Mouse (Mus musculus) gastrocnemius, postnatal 14 days (tissue): Measurements from ENCODE around the gene Sox14. TPM values are rescaled to one million over a fixed set of nuclear protein-coding genes. Genes with fewer than 3 reads are reported as not detected.

ENCODE experiments used
- DNase-seq: peaks from one replicate; pipeline ENCODE4 v3.0.0; 2021; ENCODE audit warnings: mixed read lengths
- intact Hi-C: fragments of 180-260 bp; cut with DNase I; formaldehyde crosslinking; loops from one replicate; pipeline ENCODE4 v1.15.1; 2025; ENCODE audit warnings: low total_unique reads
- long read RNA-seq, 2 experiments: library from polyadenylated mRNA; stranded (forward); transcript quantifications; one replicate each; pipeline ENCODE4 v2.0.0; 2021
- total RNA-seq, 2 experiments: library from RNA; stranded (reverse); gene quantifications; 2 replicates each; pipeline ENCODE4 v1.2.3; 2021

Gene Sox14
- total RNA-seq: not detected
- long read RNA-seq, experiment 1: 0 reads
- long read RNA-seq, experiment 2: 0 reads

DNA sequence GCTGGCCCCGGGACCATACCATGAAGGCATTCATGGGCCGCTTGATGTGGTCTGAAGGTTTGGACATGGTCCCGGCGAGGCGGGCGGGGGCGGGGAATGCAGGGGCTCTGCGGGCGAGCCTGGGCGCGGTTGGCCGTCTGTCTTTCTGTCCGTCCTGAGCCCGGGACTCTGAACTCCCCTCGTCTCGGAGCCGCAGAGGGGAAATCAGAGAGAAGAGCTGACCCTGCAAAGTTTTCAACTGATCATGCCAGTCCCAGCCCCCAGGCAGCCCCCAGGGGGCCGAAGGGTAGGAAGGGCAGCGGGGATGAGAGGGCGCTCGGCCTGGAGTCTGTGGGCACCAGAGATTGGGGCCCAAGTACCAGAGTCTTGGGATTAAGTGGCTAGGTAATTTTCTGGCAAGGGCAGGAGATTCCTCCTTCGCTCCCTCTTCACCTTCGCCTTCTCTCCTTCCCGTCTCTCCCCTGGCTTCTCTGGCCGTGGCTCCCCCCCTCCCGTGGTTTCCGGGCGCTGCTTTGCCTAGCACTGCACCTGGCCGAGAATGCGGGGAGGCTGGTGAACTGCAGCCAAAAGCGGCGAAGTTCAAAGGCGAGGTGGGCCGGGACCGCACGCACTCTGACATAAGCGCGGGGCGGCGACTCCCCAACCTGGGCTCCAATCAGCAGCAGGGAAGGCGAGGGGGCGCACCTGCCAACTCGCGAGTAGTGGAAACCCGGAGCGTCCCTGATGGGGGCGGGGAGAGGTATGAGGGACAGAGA is at the start of gene Sox14:
Gene Sox14 (minus strand): TSS at position 553 of the 755 bp plus-strand sequence.
- DNase-seq: no peak
- intact Hi-C loops: no loop called here

DNA sequence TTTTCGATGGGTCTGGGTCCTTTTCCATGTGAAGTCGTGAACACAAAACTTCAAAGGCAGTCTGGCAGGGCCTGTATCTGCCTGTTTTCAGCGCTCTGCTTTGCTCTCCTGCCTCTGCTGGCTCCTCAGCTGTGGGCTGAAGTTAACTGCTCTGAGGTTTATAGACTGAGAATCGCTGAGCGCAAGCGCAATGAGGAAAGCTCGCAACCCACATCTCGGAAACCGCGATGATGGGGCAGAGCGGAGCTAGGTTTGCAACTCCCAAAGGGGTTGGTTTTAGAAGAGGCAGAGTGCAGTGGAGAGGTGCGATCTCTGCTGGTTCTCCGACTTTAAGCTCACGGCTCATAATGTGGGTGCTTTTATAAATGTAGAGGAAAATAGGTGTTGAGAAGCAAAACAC is 3.3 kb upstream of the Sox14 start:
- intact Hi-C loops: no loop called here
- no peak for DNase-seq

DNA sequence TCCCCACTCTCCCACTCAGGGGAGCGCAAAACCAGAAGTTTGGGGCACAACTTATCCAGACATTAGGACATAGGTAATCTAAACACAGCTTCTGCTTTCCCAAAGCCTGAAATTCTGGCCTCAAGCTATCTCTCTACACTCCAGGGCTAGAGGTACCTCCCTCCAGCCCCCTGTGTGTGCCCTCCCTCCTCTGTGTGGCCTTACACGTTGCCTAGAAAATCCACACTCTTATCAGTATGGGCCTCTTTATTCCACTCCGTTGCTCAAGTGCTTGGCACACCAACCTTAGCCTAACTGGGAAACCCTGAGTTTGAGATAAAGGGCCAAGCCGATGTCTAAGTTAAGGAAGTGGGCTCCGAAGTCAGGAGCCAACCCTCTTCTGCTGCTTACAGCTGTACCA is 2.6 kb upstream of the Sox14 start:
- intact Hi-C loops: no loop called here
- DNase-seq: no peak

DNA sequence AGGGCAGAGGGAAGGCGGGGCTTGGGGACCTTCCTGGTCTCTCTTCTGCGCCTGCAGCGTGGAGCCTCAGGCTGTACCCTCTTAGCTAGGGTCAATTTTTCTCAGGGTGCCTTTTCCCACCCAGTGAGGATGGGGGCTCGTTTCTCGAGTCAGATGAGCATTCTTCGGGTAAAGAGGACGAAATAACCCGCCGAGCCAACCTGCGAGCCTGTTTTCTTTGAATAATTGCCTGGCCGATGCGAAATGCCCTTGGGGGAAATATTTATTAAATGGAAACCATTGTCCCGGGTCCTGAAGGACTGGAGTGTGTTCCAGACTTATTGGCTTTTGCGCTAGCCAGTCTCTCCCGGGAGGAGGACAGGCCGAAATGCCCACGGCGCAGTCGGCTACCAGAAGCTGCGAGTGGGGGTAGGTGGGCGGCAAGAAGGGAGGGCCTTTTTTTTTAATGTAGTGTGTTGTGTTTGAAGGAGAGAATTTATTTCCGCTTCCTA is 1.1 kb upstream of the Sox14 start:
- DNase-seq: no peak
- intact Hi-C loops: no loop called here

DNA sequence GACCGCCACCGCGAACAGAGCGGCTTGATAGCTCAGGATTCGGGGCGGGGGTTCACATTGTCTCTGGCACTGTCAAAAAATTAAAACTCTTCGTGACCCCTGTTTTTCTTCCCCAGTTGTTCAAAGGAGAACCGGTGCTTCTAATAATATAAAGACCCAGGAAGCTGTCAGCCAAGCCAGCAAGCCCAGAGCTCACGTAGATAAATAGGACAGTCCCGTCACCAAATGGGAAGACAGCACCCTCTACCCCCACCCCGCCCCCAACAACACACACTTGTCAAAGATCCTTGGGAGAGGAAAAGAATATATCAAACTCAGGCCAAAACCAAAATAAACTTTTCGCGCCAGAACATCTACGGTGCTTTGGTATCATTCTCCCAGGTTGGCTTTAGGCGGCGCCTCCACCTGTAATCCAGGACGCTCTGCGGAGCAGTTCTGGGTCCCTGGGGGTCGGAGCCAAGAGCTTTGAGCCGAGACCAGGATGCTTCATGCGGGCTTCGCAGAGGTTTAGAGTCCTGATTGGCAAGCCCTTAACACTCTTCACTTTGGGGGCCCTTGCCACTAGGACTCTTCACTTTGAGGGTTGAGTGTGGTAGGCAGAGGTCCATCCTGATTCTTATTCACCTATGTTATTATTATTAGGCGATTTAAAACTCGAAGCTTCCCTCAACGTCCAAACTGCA is 544 bp upstream of the Sox14 start:
- DNase-seq: no peak
- intact Hi-C loops: no loop called here

DNA sequence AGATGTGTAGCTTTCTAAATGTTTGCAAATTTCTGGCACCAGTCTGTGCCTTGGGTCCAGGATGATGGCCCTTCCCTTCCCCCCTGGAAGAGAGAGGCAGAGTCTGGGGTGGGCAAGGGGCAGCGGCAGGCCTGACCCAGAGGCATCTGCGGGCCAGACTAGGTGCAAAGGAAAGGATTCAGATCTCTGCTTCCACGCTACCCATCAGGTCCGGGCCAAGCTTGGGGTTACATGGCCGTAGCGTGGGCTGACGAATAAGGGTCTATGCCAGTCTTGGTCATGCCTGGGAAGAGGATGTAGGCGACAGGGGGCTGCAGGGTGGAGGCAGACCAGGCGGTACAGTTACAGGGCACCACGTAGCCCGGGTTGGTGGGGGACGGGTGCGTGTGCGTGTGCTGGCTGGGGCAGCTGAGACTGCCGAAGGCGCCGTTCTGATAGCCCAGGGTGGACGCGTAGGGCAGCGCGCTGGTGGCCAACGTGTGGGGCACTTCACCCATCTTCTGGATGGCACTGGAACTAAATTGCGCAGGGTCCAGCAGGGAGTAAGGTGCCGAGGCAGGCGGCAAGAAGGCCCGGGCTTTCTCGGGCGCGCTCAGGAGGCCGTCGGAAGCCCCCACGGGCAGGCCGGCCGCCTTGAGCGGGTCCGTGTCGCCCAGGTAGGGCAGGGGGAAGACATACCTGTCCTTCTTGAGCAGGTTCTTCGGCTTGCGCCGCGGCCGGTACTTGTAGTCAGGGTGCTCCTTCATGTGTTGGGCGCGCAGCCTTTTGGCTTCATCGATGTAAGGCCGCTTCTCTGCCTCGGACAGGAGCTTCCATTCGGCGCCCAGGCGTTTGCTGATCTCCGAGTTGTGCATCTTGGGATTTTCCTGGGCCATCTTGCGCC is 994 bp downstream of the Sox14 start:
- no peak for DNase-seq
- intact Hi-C loops: no loop called here

DNA sequence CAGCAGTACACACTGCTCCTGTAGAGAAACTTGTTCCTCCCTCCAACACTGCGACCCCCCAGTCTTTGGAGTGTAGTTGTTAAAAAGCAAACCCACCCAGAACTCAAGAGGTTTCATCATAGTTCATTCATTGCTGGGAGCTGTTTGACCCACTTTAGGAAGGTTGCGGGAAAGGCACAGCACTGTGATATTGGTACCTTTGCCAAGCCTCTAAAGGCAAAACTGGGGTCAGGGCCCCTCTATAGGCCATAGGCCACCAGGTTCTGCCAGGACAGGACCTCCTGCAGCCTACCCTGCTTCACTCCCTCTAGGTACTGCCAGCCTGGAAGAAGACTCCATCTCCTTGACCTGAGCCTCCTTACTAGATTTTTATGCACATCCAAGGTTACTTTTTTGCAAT is 2.2 kb downstream of the Sox14 start:
- no peak for DNase-seq
- intact Hi-C loops: no loop called here

DNA sequence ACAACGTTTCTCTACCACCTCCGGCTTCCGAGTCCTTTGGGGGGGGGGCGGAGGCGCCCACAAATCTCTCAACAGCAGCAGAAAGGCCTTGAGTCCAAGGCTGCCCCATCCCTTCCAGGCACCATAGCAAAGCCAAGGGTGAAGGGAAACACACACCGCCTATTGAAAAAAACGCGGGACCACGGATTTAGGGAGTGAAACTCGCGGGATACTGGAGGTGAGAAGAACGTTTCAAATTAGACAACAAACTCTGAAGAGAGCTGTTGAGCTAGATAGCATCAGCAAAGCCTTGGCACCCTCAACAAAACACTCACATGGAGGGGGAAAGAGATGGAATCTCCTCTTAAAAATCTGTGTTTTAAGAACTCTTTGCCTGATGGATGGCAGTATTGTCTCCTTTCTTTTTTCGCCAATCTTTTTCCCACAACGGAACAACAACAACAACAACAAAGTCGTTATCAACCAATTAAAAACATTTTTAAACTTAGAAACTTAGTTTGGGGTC is 2.8 kb downstream of the Sox14 start:
- intact Hi-C loops: no loop called here
- DNase-seq: no peak

DNA sequence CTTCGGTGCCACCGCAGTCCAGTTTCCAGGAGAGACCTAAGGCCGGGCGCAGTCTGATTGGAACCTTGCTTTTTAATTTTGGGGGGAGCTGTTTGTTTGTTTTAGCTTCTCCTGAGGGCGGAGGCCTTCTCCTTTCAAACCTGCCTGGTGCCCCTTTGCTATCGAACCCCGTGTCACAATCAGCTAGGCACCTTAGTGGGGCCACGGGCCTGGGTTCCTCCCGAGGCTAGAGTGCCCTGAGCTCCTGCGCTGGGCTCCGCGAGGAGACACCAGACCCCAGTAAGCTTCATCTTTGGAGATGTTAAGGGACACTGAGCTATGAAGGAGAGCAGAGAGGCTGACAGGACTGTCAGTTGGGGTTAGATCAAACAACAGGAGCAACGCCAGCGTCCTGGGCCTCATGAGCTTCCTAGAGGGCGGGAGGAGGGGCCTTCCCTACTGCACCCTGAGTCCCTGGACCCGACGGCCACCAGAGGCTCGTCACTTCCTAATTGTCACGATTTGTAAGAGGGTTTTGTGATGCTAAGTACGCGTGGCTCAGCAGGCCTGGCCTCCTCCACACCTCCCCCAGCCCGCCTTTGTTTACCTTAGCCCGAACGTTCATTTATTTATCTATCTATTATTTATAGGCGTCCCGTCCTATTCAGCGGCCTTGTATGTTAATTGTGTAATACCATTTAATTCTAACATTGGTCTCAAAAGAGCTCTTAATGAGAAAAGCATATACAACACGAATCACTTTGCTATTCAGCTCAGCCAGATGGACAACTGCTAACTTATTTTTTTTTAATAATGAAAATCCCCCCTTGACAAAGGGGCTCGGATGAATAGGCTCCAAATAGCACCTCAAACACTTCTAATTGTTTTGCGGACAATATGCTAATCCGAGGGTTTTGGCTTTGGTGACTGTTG is 3.5 kb downstream of the Sox14 start:
- DNase-seq: no peak
- intact Hi-C loops: no loop called here

DNA sequence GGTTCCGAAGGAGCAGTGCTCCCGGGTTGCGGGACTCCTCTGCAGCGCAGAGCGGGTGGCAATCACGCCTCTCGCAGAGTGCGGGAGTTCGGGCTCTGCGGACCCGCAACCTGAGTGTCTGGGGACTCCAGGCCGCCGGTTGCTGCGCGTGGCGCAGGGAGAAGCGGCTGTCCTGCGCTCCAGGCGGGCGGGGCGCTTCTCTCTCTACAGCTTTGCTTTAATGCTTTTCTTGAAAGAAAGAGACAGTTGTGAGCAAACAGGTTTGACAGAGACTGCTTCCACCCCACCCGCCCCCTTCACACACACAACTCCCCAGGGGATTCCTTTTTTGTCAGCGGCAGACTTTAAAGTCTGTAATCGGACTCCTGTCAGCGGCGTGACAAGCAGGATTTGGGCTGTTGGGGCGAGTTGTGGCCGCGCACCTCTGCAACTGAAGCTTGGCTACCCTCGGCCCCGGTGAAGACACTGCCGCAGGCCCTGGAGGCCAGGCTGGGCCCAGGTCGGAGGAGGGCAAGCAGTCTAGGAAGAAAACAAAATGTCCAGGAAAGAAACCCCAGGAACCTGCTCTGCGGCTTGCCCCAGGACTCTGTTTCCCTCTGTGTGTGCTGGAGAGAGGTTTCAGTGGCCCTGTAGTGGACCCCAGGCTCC is 4.3 kb downstream of the Sox14 start:
- intact Hi-C loops: no loop called here

DNA sequence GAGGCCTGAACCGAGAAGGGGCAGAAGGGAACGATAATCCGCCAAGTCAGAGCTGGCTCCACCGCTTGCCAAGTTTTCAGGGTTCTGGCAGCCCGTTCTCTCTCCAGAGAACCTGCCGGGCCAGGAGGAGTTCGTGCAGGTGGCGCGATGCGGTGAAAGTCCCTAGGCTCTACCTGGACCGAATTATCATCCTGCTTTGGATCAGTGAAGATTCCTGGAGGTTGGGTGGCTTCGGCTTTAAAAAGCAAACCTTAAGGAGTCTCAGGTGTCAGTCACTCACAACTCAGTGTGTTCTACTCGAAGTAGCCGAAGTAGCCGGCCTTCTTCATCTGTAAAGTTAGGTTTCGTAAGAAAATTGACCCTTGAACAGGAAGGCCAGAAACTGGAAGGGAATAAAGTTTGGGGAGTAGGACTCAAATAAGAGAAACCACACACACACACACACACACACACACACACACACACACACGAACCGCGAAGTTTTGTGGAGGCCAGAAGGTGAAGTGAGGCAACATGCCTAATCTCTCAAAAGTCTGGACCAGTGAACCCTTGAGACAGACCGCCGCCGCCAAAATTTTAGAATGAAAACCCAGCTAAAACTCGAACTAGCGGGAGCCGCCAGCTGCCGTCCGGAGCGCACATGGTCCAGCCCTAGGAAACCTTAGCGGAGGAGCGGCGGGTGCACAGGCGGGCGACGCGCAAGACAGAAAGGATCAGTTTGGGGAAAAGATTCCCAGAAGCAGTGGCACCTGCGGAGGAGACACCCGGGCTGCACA is 5.0 kb downstream of the Sox14 start:
- DNase-seq: no peak
- intact Hi-C loops: no loop called here

More for the DNA sequence above, 4.3 kb downstream of the Sox14 start:
- no peak for DNase-seq

DNA sequence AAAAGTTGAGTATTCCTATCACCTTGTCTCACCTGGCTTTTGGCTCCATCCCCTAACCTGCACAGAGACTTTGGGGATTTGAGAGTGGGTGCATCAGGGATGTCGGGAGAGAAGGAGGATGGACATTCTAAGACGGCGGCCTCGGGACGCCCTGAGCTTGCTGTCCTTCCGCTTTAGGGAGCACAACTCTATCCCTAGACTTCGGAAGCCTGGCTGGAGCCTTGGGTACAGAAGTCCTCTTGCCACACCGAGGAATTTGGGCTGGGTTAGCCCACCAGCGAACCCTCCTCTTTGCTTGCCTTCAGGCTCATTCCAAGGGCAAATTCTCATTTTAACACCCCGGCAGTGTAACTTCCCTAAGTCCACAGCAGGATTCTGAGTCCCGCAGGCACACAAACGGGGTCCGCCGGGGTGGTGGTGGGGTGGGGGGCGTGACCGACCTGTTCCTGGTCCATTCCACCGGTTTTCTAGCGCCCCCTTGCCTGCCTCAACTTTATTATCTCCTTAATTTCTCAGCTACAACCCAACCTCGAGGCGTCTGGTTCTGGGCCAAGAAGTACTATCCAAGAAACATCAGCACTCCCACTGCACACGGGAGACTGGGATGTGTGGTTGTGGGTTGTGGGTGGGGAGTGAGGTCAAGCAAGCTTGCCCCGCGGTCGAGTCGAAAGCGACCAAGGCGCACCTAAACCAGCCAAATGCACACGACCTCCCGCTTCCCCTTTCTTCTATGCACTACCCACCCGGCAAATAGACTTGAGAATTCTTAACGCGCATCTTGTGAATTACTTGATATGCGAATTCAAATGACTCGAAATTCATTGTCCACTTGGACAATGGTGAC is 5.8 kb downstream of the Sox14 start:
- intact Hi-C loops: no loop called here
- no peak for DNase-seq

DNA sequence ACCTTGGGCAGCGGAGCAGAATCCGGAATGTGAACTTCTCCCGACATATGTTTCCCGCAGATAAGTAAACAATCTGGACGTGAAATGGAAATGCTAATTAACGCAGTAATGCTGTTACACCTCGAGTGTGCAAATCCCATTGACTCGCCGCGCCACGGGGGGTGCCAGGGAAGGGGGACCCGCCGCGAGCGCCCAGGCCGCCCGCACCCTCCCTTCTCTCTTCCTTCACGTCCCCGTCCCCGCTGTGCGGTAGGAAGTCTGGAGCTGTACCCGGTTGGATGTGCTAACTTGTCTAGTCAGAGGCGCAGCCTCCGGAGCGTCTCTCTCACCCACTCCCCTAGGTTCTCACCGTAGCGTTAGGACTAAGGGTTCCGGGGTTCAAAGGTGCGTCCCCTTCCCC is 6.7 kb downstream of the Sox14 start:
- intact Hi-C loops: no loop called here

DNA sequence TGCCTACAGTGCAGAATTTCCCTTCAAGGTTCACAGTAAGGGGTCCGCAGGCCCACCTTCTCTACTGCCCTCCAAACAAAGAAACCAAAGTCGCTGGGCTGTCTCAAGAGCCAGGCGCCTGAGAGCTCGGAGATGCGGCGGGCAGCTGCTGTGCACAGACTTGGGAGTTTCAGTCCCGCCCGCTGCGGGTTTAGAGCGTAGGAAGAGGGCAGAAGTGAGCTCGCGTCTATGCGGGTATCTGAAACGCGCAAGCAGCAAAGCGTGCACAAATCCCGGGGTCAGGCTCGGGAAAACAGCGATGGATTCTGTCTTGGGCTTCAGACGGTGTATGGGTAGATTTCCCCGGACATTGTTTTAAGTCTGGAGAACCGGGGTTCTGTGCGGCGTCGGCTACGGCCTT is 7.4 kb downstream of the Sox14 start:
- intact Hi-C loops: no loop called here
- DNase-seq: no peak

More for the DNA sequence above, 6.7 kb downstream of the Sox14 start:
- no peak for DNase-seq

DNA sequence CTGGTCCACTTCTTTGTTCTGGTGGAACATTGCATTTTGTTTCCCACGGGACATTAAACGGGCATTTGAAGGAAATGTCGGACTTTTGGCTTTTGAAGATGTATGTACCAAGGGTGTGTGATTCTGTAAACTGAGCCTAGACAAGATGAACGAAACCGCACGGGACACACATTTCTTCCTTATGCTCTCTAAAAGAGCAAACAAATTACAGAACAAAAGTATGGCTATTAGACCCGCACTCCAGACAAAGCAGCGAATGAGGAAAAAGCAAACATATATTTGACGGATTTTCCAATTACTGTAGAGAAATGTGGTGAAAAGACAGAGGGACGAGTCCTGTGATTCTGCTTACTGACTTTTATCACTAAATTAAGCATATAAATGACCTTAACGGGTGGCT is 7.9 kb downstream of the Sox14 start:
- DNase-seq: no peak
- intact Hi-C loops: no loop called here

DNA sequence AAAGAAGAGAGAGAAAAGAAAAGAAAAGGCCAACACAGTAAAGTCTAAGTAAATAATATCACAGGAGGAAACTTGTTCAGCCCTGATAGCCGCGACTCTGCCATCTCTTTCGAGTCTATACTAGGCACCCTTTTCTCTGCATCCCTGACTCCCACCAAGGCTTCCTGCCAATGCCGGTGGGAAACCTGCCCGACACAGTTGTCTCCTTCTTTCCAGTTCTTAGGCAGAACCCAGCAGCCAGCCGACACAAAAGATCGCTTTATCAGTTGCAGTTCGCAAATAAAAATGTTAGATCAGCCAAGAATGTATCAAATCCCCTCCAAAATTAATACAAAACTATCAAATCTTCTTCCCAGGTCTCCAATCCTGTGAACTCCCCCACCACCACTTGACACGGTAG is 13.0 kb downstream of the Sox14 start:
- intact Hi-C loops: no loop called here
- no peak for DNase-seq

DNA sequence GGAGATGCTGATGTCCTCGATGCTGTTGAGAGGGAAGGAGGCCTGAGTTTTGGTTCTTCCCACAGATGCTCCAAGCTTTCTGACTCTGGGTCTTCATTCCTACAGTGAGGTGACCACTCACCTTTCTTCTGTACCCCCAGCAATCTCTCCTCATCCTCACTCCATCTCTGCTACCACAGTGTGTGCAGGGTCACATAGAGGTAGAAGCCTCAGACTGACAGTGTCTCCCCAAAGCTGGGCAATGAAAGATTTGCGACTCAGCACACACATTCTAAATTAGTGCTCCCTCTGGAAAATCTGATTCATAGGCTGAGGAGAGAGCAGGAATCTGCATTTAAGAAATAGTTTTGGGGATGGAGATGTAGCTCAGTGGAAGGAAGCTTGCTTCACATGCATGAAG is 21.5 kb downstream of the Sox14 start:
- no peak for DNase-seq
- intact Hi-C loops: no loop called here
